Mouse (Mus musculus): ENCODE measurements at regions not wholly inside any gene's neighbourhood (a gene's known extent, or its start where the extent isn't known, plus 50 kb on each side); places are given as distances from the start of the nearest gene placed in this dataset.

DNA sequence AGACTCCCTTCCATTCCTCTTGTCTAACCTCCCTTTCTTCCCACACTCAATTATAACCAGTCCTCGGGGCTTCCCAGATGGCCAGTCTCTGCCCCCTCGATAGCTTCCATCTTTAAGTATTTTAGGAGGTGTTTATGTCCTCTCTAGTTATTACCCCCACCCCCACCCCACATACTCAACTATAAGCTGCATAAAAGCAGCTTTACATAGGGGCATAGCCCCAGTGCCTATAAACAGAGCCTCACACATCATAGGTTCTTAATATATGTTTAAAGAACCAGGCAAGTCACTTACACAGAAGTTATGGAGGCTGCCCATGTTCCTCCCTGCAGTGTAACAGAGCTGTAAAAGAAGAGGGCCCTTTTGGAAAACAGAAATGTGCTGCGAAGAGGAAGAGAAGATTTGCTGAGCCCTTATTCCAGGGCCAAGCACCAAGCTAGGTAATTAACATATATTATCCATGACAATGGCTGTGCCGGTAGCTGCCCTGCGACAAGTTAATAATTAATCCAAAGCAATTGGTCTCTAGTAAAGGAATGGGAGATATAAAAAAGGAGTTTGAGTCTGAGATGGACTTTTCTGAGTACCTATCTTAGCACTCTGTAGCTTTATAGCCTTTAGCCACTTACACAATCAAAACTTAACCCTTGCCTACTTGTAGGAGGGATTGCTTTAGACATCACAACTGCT is 63.6 kb upstream of the Oxtr start:
- Histone ChIP-seq H3K4me1 (ENCODE audit: control insufficient read depth in 1 of 2, insufficient read depth in 2 of 2, low read length in 2 of 2) (no peaks in the 10 kb centered on the region), H3K36me3 (ENCODE audit: control insufficient read depth in 1 of 2, insufficient read depth in 2 of 2, low read length in 2 of 2) (no peaks in the 10 kb centered on the region), H3K4me3 (ENCODE audit: control insufficient read depth in 1 of 2, insufficient read depth in 1 of 2, low read depth in 2 of 2, low read length in 2 of 2) (no peak overlapping the region), H3K79me2 (ENCODE audit: control insufficient read depth, insufficient read depth, low read length, poor library complexity) (no peaks in the 10 kb centered on the region), H3K9ac (ENCODE audit: control insufficient read depth, low read depth, low read length, poor library complexity, severe bottlenecking) (no peak overlapping the region), H3K27me3 (ENCODE audit: control insufficient read depth in 1 of 2, insufficient read depth in 2 of 2, low read length in 2 of 2) (no peaks in the 10 kb centered on the region), H3K27ac (ENCODE audit: control insufficient read depth, low read depth, low read length) (no peak overlapping the region), H3K9me3 (replicated peaks; ENCODE audit: insufficient read depth, low read length) (no peaks in the 10 kb centered on the region)
- TF ChIP-seq BHLHE40 (IDR thresholded peaks at IDR 0.05; ENCODE audit: borderline replicate concordance, low read depth, low read length) (no peak), MEF2A (IDR thresholded peaks at IDR 0.05; ENCODE audit: extremely low read depth, insufficient replicate concordance, low read depth, low read length, poor library complexity, severe bottlenecking) (no peak), ZMIZ1 (IDR thresholded peaks at IDR 0.05; ENCODE audit: low read depth, low read length) (no peak), KAT2A (conservative IDR thresholded peaks at IDR 0.05; ENCODE audit: low read depth, low read length) (no peak), MAFK (IDR thresholded peaks at IDR 0.05; ENCODE audit: borderline replicate concordance, low read depth, low read length) (no peak), CHD1 (IDR thresholded peaks at IDR 0.05; ENCODE audit: low read depth, low read length) (no peak), SIN3A (IDR thresholded peaks at IDR 0.05; ENCODE audit: low read length) (no peak), E2F4 (IDR thresholded peaks at IDR 0.05; ENCODE audit: borderline replicate concordance, low read depth, low read length) (no peak), TBP (IDR thresholded peaks at IDR 0.05; ENCODE audit: low read depth, low read length) (no peak), MXI1 (IDR thresholded peaks at IDR 0.05; ENCODE audit: low read depth, low read length) (no peak)
- DNase-seq (ENCODE audit: low read depth, low spot score), result no peak

DNA sequence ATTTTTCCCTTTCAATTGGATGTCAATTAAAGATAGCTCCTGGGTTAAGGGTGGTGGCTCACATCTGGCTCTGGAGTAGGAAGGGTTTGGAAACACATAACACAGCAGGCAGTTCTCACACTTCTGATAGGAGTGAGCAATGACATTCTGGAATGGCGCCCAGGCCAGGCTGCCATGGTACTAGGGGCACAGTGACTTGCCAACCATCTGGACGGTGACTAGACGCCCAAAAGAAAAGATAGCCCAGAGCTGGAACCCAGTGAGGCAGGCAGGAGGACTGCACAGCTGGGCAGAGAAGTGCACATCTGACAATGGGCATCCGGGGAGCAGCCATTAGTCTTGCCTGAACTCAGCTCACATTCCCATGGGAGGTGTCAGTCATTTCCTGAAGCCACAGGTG is 62.8 kb upstream of the Oxtr start:
- Histone ChIP-seq H3K9ac (ENCODE audit: control insufficient read depth, low read depth, low read length, poor library complexity, severe bottlenecking) (no peak overlapping the region), H3K27me3 (ENCODE audit: control insufficient read depth in 1 of 2, insufficient read depth in 2 of 2, low read length in 2 of 2) (no peaks in the 10 kb centered on the region), H3K4me3 (ENCODE audit: control insufficient read depth in 1 of 2, insufficient read depth in 1 of 2, low read depth in 2 of 2, low read length in 2 of 2) (no peak overlapping the region), H3K79me2 (ENCODE audit: control insufficient read depth, insufficient read depth, low read length, poor library complexity) (no peaks in the 10 kb centered on the region), H3K4me1 (ENCODE audit: control insufficient read depth in 1 of 2, insufficient read depth in 2 of 2, low read length in 2 of 2) (no peaks in the 10 kb centered on the region), H3K27ac (ENCODE audit: control insufficient read depth, low read depth, low read length) (no peak overlapping the region), H3K36me3 (ENCODE audit: control insufficient read depth in 1 of 2, insufficient read depth in 2 of 2, low read length in 2 of 2) (no peaks in the 10 kb centered on the region), H3K9me3 (replicated peaks; ENCODE audit: insufficient read depth, low read length) (no peaks in the 10 kb centered on the region)
- DNase-seq (ENCODE audit: low read depth, low spot score), result no peak
- TF ChIP-seq NELFE (IDR thresholded peaks at IDR 0.05; ENCODE audit: low read depth, low read length), result no peak
- TF ChIP-seq RAD21 (IDR thresholded peaks at IDR 0.05; ENCODE audit: low read depth, low read length), result no peak
- no peak for TF ChIP-seq ZMIZ1 (IDR thresholded peaks at IDR 0.05; ENCODE audit: low read depth, low read length)
- no peak for TF ChIP-seq GATA1 (IDR thresholded peaks at IDR 0.05; ENCODE audit: low read depth, low read length)
- no peak for TF ChIP-seq ZC3H11A (IDR thresholded peaks at IDR 0.05; ENCODE audit: low read depth, low read length)
- no peak for TF ChIP-seq SIN3A (IDR thresholded peaks at IDR 0.05; ENCODE audit: low read length)
- TF ChIP-seq ZNF384 (IDR thresholded peaks at IDR 0.05; ENCODE audit: low read depth, low read length), result no peak
- TF ChIP-seq BHLHE40 (IDR thresholded peaks at IDR 0.05; ENCODE audit: borderline replicate concordance, low read depth, low read length), result no peak
- no peak for TF ChIP-seq SMC3 (IDR thresholded peaks at IDR 0.05; ENCODE audit: low read depth, low read length)
- no peak for TF ChIP-seq NRF1 (IDR thresholded peaks at IDR 0.05; ENCODE audit: insufficient read depth, low read depth, low read length, poor library complexity, severe bottlenecking)
- TF ChIP-seq ETS1 (IDR thresholded peaks at IDR 0.05; ENCODE audit: low read depth, low read length), result no peak
- no peak for TF ChIP-seq USF1 (IDR thresholded peaks at IDR 0.05; ENCODE audit: low read depth, low read length)
- TF ChIP-seq TAL1 (IDR thresholded peaks at IDR 0.05; ENCODE audit: low read length), result no peak
- TF ChIP-seq RCOR1 (IDR thresholded peaks at IDR 0.05; ENCODE audit: low read depth, low read length), result no peak
